Mouse (Mus musculus): ENCODE results near the gene Cfap99.

DNA sequence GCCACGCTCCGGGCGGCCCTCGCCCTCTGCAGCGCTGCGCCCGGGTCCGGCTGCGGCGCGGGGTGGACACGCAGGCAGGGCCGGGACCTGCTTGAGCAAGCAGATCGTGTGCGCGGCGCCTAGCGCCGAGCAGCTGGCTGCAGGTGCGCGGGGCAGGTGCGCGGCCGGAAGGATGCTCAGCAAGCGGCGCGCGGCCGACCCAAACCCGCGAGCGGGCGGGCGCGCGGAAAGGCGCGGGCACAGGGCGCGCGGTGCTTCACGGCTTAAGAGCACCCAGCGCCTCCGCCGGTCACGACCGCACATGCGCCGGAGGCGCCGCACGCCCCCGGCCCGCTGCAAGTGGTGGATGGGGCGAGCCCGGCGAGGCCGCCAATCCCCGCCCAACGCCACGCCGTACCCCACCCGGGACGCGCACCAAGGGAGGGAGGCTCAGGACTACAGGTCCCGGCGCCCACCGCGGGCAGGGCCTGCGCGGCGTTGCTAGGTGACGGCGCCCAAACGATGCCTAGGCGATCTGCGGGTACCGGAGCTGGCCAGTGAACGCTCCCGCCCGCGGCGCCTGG is at the start of gene Cfap99, which contains the start of gene Zfyve28:
- TF ChIP-seq POLR2A (IDR thresholded peaks at IDR 0.05; ENCODE audit: borderline replicate concordance, extremely low read depth, insufficient read depth, insufficient read length, poor library complexity, severe bottlenecking) (peak; percentile 53), CTCF (IDR thresholded peaks at IDR 0.05; ENCODE audit: borderline replicate concordance, extremely low read depth, insufficient read depth, insufficient read length) (no peak)
